Mouse (Mus musculus) heart, embryonic 15.5 days (tissue): ENCODE measurements around the gene Fndc5. TPM values are rescaled to one million over a fixed set of nuclear protein-coding genes. Genes with fewer than 3 reads are reported as not detected.

Experiments used
- ATAC-seq: fragments of 200-750 bp; cut with Nextera tagmentation; replicated peaks from 2 replicates; pipeline ENCODE4 v1.8.0; 2017; ENCODE audit warnings: low read depth, moderate TSS enrichment; ENCODE audit not compliant: insufficient number of reproducible peaks, insufficient read depth, low FRiP score
- H3K27ac ChIP-seq: fragments of 300-500 bp; sonication (generic); 2 replicates; pipeline ENCODE4 v1.5.1; 2015; ENCODE audit warnings: mild to moderate bottlenecking, inconsistent platforms
- H3K27me3 ChIP-seq: fragments of 300-500 bp; sonication (generic); 2 replicates; pipeline ENCODE4 v1.6.1; 2015; ENCODE audit warnings: inconsistent platforms
- H3K36me3 ChIP-seq: fragments of 300-500 bp; sonication (generic); 2 replicates; pipeline ENCODE4 v1.6.1; 2015; ENCODE audit warnings: mild to moderate bottlenecking, inconsistent platforms
- H3K4me1 ChIP-seq: fragments of 300-500 bp; sonication (generic); replicated peaks from 2 replicates; pipeline ENCODE4 v1.6.1; 2015; ENCODE audit warnings: inconsistent platforms
- H3K4me2 ChIP-seq: fragments of 300-500 bp; sonication (generic); 2 replicates; pipeline ENCODE4 v1.6.1; 2015; ENCODE audit warnings: inconsistent platforms, mild to moderate bottlenecking, moderate library complexity
- H3K4me3 ChIP-seq: fragments of 300-500 bp; sonication (generic); 2 replicates; pipeline ENCODE4 v1.5.1; 2015; ENCODE audit warnings: mild to moderate bottlenecking, inconsistent platforms
- H3K9ac ChIP-seq: fragments of 300-500 bp; sonication (generic); 2 replicates; pipeline ENCODE4 v1.6.1; 2015; ENCODE audit warnings: mild to moderate bottlenecking, inconsistent platforms
- H3K9me3 ChIP-seq: fragments of 300-500 bp; sonication (generic); replicated peaks from 2 replicates; pipeline ENCODE4 v1.6.1; 2016; ENCODE audit warnings: inconsistent platforms
- WGBS: fragments of 180-500 bp; shearing (Covaris S2); methylation state at CpG from one replicate; pipeline ENCODE4 v1.1.7; 2015; ENCODE audit warnings: mixed read lengths; 5-methylcytosine and 5-hydroxymethylcytosine counted together
- polyA plus RNA-seq: library from polyadenylated mRNA; unstranded; fragments of >200 nt; fragmentation: Nextera tagmentation; extraction: Ambion mirVana; gene quantifications from 2 replicates; pipeline ENCODE4 v1.2.1, GENCODE M21; 2015

Fndc5 gene
- polyA plus RNA-seq, 1 experiment from 2014 or later, result 12.3 TPM

GRCm38 (mm10) chr4:129190538-129190937 is 53.7 kb downstream of the Fndc5 start:
- 3% methylated on average over 12 of the region's 12 CpGs for WGBS
- peak overlapping the region; percentile 69 for H3K9ac ChIP-seq
- H3K9me3 ChIP-seq, result no peaks in the 10 kb centered on the region
- H3K27ac ChIP-seq, result peak overlapping the region; percentile 93
- H3K4me2 ChIP-seq, result peak overlapping the region; percentile 74
- no peak for ATAC-seq
- H3K4me3 ChIP-seq, result peak overlapping the region; percentile 66
- 0 out of 2 replicates have a peak, but pooled peaks cover under 1% of the 10 kb centered on the region for H3K36me3 ChIP-seq
- no peaks in the 10 kb centered on the region for H3K27me3 ChIP-seq
- H3K4me1 ChIP-seq, result peaks cover 24% of the 10 kb centered on the region

DNA sequence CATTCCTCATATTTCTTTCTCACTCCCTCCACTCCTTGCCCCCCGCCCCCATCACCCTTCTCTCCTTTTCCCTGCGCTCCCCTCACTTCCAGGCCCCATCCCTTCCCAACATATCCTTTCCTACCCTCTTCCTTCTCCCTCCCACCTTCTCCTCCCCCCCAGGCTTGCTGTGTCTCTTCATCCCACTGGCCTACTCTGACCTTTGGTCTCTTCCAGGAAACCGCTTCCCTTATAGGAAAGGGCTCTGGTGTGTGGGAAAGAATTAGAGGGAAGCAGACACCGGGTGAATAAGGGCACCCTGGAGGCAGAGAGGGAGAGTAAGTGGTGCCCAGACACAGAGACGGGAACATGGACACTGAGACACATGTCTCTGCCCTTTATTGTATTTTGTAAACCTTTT is 54.9 kb downstream of the Fndc5 start:
- 74% methylated on average over 5 of the region's 5 CpGs for WGBS
- no peak overlapping the region for H3K4me2 ChIP-seq

More for the DNA sequence above, 54.9 kb downstream of the Fndc5 start:
- H3K27ac ChIP-seq, result no peak overlapping the region
- no peak overlapping the region for H3K4me3 ChIP-seq
- peaks cover 24% of the 10 kb centered on the region for H3K4me1 ChIP-seq
- H3K36me3 ChIP-seq, result peaks cover 9% of the 10 kb centered on the region; the same call in 1 of the 2 replicates
- ATAC-seq, result no peak
- H3K27me3 ChIP-seq, result no peaks in the 10 kb centered on the region
- no peak overlapping the region for H3K9ac ChIP-seq
- no peaks in the 10 kb centered on the region for H3K9me3 ChIP-seq

Other genes starting within 250 kb of the Fndc5 start
- gene Azin2, start 174.6 kb upstream of the Fndc5 start, polyA plus RNA-seq, result 6.8 and 10.4 TPM in 2 replicates
- gene Ak2, start 145.0 kb upstream of the Fndc5 start, polyA plus RNA-seq, result 149 and 155 TPM in 2 replicates
- 5.4 and 7.7 TPM in 2 replicates for gene Rnf19b, start 78.7 kb upstream of the Fndc5 start, polyA plus RNA-seq
- gene Tmem54, start 31.5 kb upstream of the Fndc5 start, polyA plus RNA-seq, result 0.35 and 1.6 TPM in 2 replicates
- gene Hpca, start 15.0 kb upstream of the Fndc5 start, polyA plus RNA-seq, result 0.68 and 1.2 TPM in 2 replicates
- gene S100pbp, start 52.7 kb downstream of the Fndc5 start, polyA plus RNA-seq, result 10.8 and 13.2 TPM in 2 replicates
- gene Yars, start 52.8 kb downstream of the Fndc5 start, polyA plus RNA-seq, result 40.8 and 48.8 TPM in 2 replicates
- 1.4 and 3.1 TPM in 2 replicates for gene C77080, start 124.4 kb downstream of the Fndc5 start, polyA plus RNA-seq
- gene Sync, start 150.6 kb downstream of the Fndc5 start, polyA plus RNA-seq, result 2.1 and 2.3 TPM in 2 replicates
- gene Rbbp4, start 198.4 kb downstream of the Fndc5 start, polyA plus RNA-seq, result 262 and 276 TPM in 2 replicates
- 33.1 and 43.1 TPM in 2 replicates for gene Zbtb8os, start 198.7 kb downstream of the Fndc5 start, polyA plus RNA-seq
- 11.0 and 13.1 TPM in 2 replicates for gene Zbtb8a, start 241.1 kb downstream of the Fndc5 start, polyA plus RNA-seq